Mouse (Mus musculus) heart, embryonic 13.5 days (tissue): ENCODE data around the gene Zdhhc23. TPM values are rescaled to one million over a fixed set of nuclear protein-coding genes. Genes with fewer than 3 reads are reported as not detected.

Experiments
- microRNA-seq: library from miRNA; unstranded; fragments of <30 nt; microRNA quantifications from one replicate; pipeline ENCODE4, GENCODE M21; 2016
- polyA plus RNA-seq: library from polyadenylated mRNA; unstranded; fragments of >200 nt; fragmentation: Nextera tagmentation; extraction: Ambion mirVana; gene quantifications from 2 replicates; pipeline ENCODE4 v1.2.1, GENCODE M21; 2015

Gene Zdhhc23
- polyA plus RNA-seq, 1 experiment from 2014 or later = 1.4 TPM

Small RNAs within 50 kb of the gene (microRNA-seq; reads per million reads assigned to microRNA genes)
- not detected for gene Mir3470b

Other genes with a start within 250 kb of the Zdhhc23 start
- gene Drd3, start 225.8 kb downstream of the Zdhhc23 start, polyA plus RNA-seq = not detected in 2 replicates
- gene Ccdc191, start 90.0 kb downstream of the Zdhhc23 start, polyA plus RNA-seq = 7.3 and 9.0 TPM in 2 replicates
- 12.2 and 13.7 TPM in 2 replicates for gene Qtrt2, start 53.0 kb downstream of the Zdhhc23 start, polyA plus RNA-seq
- gene Gramd1c, start 83.6 kb upstream of the Zdhhc23 start, polyA plus RNA-seq = 4.7 and 6.7 TPM in 2 replicates
- 28.8 and 37.0 TPM in 2 replicates for gene Atp6v1a, start 159.9 kb upstream of the Zdhhc23 start, polyA plus RNA-seq
- gene Naa50, start 160.0 kb upstream of the Zdhhc23 start, polyA plus RNA-seq = 73.7 and 77.0 TPM in 2 replicates
- 1.8 and 1.9 TPM in 2 replicates for gene Usf3, start 193.5 kb upstream of the Zdhhc23 start, polyA plus RNA-seq